Mouse (Mus musculus) CH12.LX (cell line): Measurements from ENCODE around the gene Ncoa7. TPM values are rescaled to one million over a fixed set of nuclear protein-coding genes. Genes with fewer than 3 reads are reported as not detected.

Experiments
- DNase-seq: peaks from one replicate; pipeline ENCODE4 v3.0.0-alpha.2; 2013; ENCODE audit errors: extremely low read depth
- H3K27ac ChIP-seq: 2 replicates; pipeline ENCODE4 v1.5.1; 2012; ENCODE audit warnings: low read depth, mild to moderate bottlenecking, control low read depth, moderate library complexity; ENCODE audit not compliant: insufficient read depth
- H3K27me3 ChIP-seq: replicated peaks from 2 replicates; pipeline ENCODE3; 2012; ENCODE audit warnings: inconsistent platforms
- H3K36me3 ChIP-seq, 2 experiments: replicated peaks in 1 of 2; 2 replicates each; pipeline versions ENCODE3 to v1.6.1; 2012; ENCODE audit warnings: inconsistent platforms in 1 of 2, low read length in 1 of 2, mild to moderate bottlenecking in 1 of 2, mixed read lengths in 1 of 2, moderate library complexity in 1 of 2; ENCODE audit not compliant: control insufficient read depth in 1 of 2, insufficient read depth in 1 of 2
- H3K4me1 ChIP-seq, 2 experiments: 2 replicates each; pipeline ENCODE4 v1.6.1; 2012; ENCODE audit warnings: inconsistent platforms in 1 of 2, moderate library complexity in 1 of 2; ENCODE audit not compliant: insufficient read depth in 2 of 2, control insufficient read depth in 1 of 2
- H3K4me2 ChIP-seq: 2 replicates; pipeline ENCODE4 v1.6.1; 2012; ENCODE audit warnings: low read depth, mild to moderate bottlenecking, control low read depth; ENCODE audit not compliant: poor library complexity, insufficient read depth, severe bottlenecking
- H3K4me3 ChIP-seq, 3 experiments: fragments of 150-350 bp in 1 of 3; sonication (generic) in 1 of 3; replicated peaks in 1 of 3; 2 replicates each; pipeline versions ENCODE3 to v1.5.1; 2011 to 2012; ENCODE audit warnings: low read depth in 2 of 3, low read length in 2 of 3, mild to moderate bottlenecking in 2 of 3, moderate library complexity in 2 of 3, control low read depth in 1 of 3, improper control_type of control experiment in 1 of 3, inconsistent platforms in 1 of 3, mixed read lengths in 1 of 3; ENCODE audit not compliant: poor library complexity in 1 of 3
- H3K79me2 ChIP-seq: replicated peaks from 2 replicates; pipeline ENCODE4 v1.6.1; 2012; ENCODE audit warnings: mild to moderate bottlenecking, moderate library complexity; ENCODE audit not compliant: control insufficient read depth, poor library complexity, insufficient read depth, severe bottlenecking; ENCODE audit errors: extremely low read depth
- H3K9ac ChIP-seq: 2 replicates; pipeline ENCODE4 v1.6.1; 2012; ENCODE audit warnings: low read depth, mild to moderate bottlenecking, control low read depth, moderate library complexity; ENCODE audit not compliant: insufficient read depth
- H3K9me3 ChIP-seq: replicated peaks from 2 replicates; pipeline ENCODE3; 2012; ENCODE audit warnings: low read length, inconsistent platforms, mixed read lengths
- CHD2 ChIP-seq: IDR thresholded peaks from 2 replicates; pipeline ENCODE4 v1.6.1; 2011; ENCODE audit warnings: low read length, improper control_type of control experiment
- E2F4 ChIP-seq: IDR thresholded peaks from 2 replicates; pipeline ENCODE4 v1.6.1; 2011; ENCODE audit warnings: low read depth, low read length, improper control_type of control experiment; ENCODE audit not compliant: insufficient replicate concordance
- EP300 ChIP-seq: IDR thresholded peaks from 2 replicates; pipeline ENCODE4 v1.6.1; 2011; ENCODE audit warnings: low read length, improper control_type of control experiment
- GABPA ChIP-seq: IDR thresholded peaks from 2 replicates; pipeline ENCODE4 v1.6.1; 2012; ENCODE audit warnings: low read depth, low read length, improper control_type of control experiment, inconsistent platforms; ENCODE audit not compliant: insufficient replicate concordance
- JUN ChIP-seq: IDR thresholded peaks from 2 replicates; pipeline ENCODE4 v1.6.1; 2011; ENCODE audit warnings: low read depth, mild to moderate bottlenecking, low read length, improper control_type of control experiment, moderate library complexity; ENCODE audit not compliant: insufficient read depth
- JUND ChIP-seq: conservative IDR thresholded peaks from 2 replicates; pipeline ENCODE4 v1.6.1; 2011; ENCODE audit warnings: low read depth, low read length, improper control_type of control experiment
- MEF2A ChIP-seq: IDR thresholded peaks from 2 replicates; pipeline ENCODE4 v1.6.1; 2014; ENCODE audit warnings: low read depth, mild to moderate bottlenecking, inconsistent platforms, low read length, improper control_type of control experiment, borderline replicate concordance
- MXI1 ChIP-seq: IDR thresholded peaks from 2 replicates; pipeline ENCODE4 v1.6.1; 2011; ENCODE audit warnings: mild to moderate bottlenecking, low read depth, low read length, improper control_type of control experiment
- NRF1 ChIP-seq: IDR thresholded peaks from 2 replicates; pipeline ENCODE4 v1.6.1; 2014; ENCODE audit warnings: low read depth, mild to moderate bottlenecking, inconsistent platforms, low read length, improper control_type of control experiment, moderate library complexity
- PAX5 ChIP-seq: IDR thresholded peaks from 2 replicates; pipeline ENCODE4 v1.6.1; 2012; ENCODE audit warnings: low read length, inconsistent platforms, mixed read lengths
- POLR2AphosphoS2 ChIP-seq: IDR thresholded peaks from 2 replicates; pipeline ENCODE4 v1.6.1; 2011; ENCODE audit warnings: low read depth, low read length, improper control_type of control experiment
- RAD21 ChIP-seq: IDR thresholded peaks from 2 replicates; pipeline ENCODE4 v1.6.1; 2011; ENCODE audit warnings: low read depth, mild to moderate bottlenecking, low read length, improper control_type of control experiment, moderate library complexity
- RCOR1 ChIP-seq: conservative IDR thresholded peaks from 2 replicates; pipeline ENCODE4 v1.6.1; 2012; ENCODE audit warnings: low read depth, mild to moderate bottlenecking, inconsistent platforms, low read length, improper control_type of control experiment
- TBP ChIP-seq: conservative IDR thresholded peaks from 2 replicates; pipeline ENCODE4 v1.6.1; 2011; ENCODE audit warnings: low read depth, low read length, improper control_type of control experiment
- TCF12 ChIP-seq: IDR thresholded peaks from 2 replicates; pipeline ENCODE4 v1.6.1; 2014; ENCODE audit warnings: low read depth, mild to moderate bottlenecking, inconsistent platforms, low read length, improper control_type of control experiment
- UBTF ChIP-seq: IDR thresholded peaks from 2 replicates; pipeline ENCODE4 v1.6.1; 2012; ENCODE audit warnings: low read depth, mild to moderate bottlenecking, inconsistent platforms, low read length, improper control_type of control experiment, moderate library complexity
- USF1 ChIP-seq: IDR thresholded peaks from 2 replicates; pipeline ENCODE4 v1.6.1; 2014; ENCODE audit warnings: low read depth, mild to moderate bottlenecking, inconsistent platforms, low read length, improper control_type of control experiment
- USF2 ChIP-seq: conservative IDR thresholded peaks from 2 replicates; pipeline ENCODE4 v1.6.1; 2011; ENCODE audit warnings: low read depth, low read length, improper control_type of control experiment
- ZC3H11A ChIP-seq: IDR thresholded peaks from 2 replicates; pipeline ENCODE4 v1.6.1; 2012; ENCODE audit warnings: low read depth, mild to moderate bottlenecking, inconsistent platforms, low read length, improper control_type of control experiment
- ZNF384 ChIP-seq: IDR thresholded peaks from 2 replicates; pipeline ENCODE4 v1.6.1; 2012; ENCODE audit warnings: low read depth, low read length, improper control_type of control experiment, inconsistent platforms
- dilution Hi-C: fragments of 300-500 bp; cut with MboI; formaldehyde crosslinking; loops from 2 replicates; pipeline ENCODE4 v1.14.3; 2020; ENCODE audit warnings: low sequenced_read_pairs; ENCODE audit not compliant: extremely low pct_unique_long_range_greater_than_20kb, extremely low pct_ligation_motif_present
- in situ Hi-C: fragments of 300-500 bp; cut with MboI; formaldehyde crosslinking; loops from 3 replicates; pipeline ENCODE4 v1.14.3; 2019; ENCODE audit warnings: low sequenced_read_pairs, low pct_ligation_motif_present, low pct_unique_long_range_greater_than_20kb, mixed read lengths
- polyA plus RNA-seq: library from polyadenylated mRNA; unstranded; fragments of >175 nt; gene quantifications from 2 replicates; pipeline ENCODE4 v1.2.1, GENCODE M21; 2012; ENCODE audit warnings: low read depth; ENCODE audit not compliant: insufficient read length
- total RNA-seq, 2 experiments: library from RNA; depleted of rRNA; stranded (reverse); fragments of 300-350 nt in 1 of 2; fragments of >200 nt in 1 of 2; gene quantifications; 2 replicates each; pipeline ENCODE4 v1.2.3; 2012 to 2014

The Ncoa7 gene
- total and polyA plus RNA-seq, 3 experiments, result 4.7 to 9.2 (median 7.0) TPM

- Histone ChIP-seq H3K4me3 (no peak overlapping the region), H3K4me1 (peaks cover 6 to 10% of the 10 kb centered on the region in 2 experiments), H3K27ac (no peak overlapping the region), H3K9me3 (no peaks in the 10 kb centered on the region), H3K36me3 (peaks cover 0 to 2% of the 10 kb centered on the region in 2 experiments), H3K4me2 (no peak overlapping the region), H3K79me2 (no peaks in the 10 kb centered on the region), H3K27me3 (no peaks in the 10 kb centered on the region), H3K9ac (no peak overlapping the region)
- in situ Hi-C loops, result no loop called here
- dilution Hi-C loops, result no loop called here
- TF ChIP-seq ZC3H11A (no peak), POLR2AphosphoS2 (no peak), GABPA (no peak), RCOR1 (no peak), ZNF384 (no peak), TCF12 (no peak), EP300 (no peak), USF2 (no peak), USF1 (no peak), TBP (no peak), E2F4 (no peak), NRF1 (no peak), UBTF (no peak), PAX5 (no peak), CHD2 (no peak), MEF2A (no peak), MXI1 (no peak)
- DNase-seq, result no peak
Measured at GRCm38 (mm10) chr10:30774396-30774795, 28.7 kb downstream of the Ncoa7 start.

- dilution Hi-C loops, result no loop called here
- TF ChIP-seq JUND (no peak), USF1 (no peak), GABPA (no peak), TBP (no peak), USF2 (no peak), RAD21 (no peak), RCOR1 (no peak), JUN (no peak)
Measured at GRCm38 (mm10) chr10:30773181-30773580, 29.9 kb downstream of the Ncoa7 start.

More at GRCm38 (mm10) chr10:30773181-30773580, 29.9 kb downstream of the Ncoa7 start:
- DNase-seq, result no peak
- Histone ChIP-seq H3K4me1 (peaks cover 3 to 6% of the 10 kb centered on the region in 2 experiments), H3K36me3 (peaks cover 0 to 5% of the 10 kb centered on the region in 2 experiments), H3K9me3 (no peaks in the 10 kb centered on the region), H3K9ac (no peak overlapping the region), H3K27ac (no peak overlapping the region), H3K79me2 (no peaks in the 10 kb centered on the region), H3K4me3 (no peak overlapping the region), H3K27me3 (no peaks in the 10 kb centered on the region), H3K4me2 (no peak overlapping the region)
- in situ Hi-C loops, result no loop called here
